Mouse (Mus musculus): Measurements from ENCODE around the gene Wnt6.

- TF ChIP-seq ZC3H11A (IDR thresholded peaks at IDR 0.05; ENCODE audit: borderline replicate concordance, low read depth, low read length) (no peak), ZNF384 (IDR thresholded peaks at IDR 0.05; ENCODE audit: low read depth, low read length) (no peak)
Observed at GRCm38 (mm10) chr1:74749301-74749700, 22.4 kb upstream of the Wnt6 start.

Data from ES-E14 (cell line).